ENCODE assay signal across 8 mouse cellular contexts in the genomic region with DNA sequence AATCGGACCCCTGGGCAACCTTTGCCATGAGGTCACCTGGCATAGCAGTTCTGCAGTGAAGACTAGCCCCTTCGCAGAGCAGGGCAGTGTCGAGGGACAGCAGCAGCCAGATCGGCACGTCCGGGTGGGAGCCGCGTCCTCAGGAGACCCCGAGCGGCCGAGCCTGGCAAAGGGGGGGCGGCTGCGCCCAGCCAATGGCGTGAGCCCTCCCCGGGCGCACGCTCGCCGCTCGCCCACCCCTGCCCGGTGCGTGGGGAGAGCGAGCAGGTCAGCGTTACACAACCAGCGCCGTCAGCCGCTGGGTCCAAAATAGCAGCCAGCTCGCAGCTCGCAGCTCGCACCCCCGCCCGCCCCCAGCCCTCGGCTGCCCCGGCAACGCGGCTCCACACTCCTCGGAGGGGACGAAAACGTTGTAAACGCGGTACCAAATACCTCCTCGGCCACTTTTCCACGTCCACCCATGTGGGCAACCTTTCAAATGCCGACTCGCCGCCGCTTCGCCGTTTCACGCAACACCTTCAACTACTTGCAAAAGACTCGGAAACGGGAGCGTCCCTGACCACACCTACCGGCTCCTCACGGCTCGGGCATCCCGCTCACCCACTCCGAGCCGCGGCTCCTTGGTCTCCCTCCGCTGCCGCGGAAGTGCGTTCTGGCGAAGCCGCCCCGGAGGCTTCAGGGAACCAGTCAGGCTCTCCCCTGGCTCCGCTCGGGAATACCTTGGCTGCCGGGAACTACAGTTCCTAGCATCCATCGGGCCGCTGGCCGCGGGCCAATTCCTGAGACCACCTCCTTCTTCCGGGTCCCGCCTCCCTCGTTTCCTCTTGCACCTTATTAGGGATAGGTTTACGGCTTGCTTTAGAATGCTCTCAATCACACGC. TPM values are rescaled to one million over a fixed set of nuclear protein-coding genes. Genes with fewer than 3 reads are reported as not detected.
DNase-seq lines count a peak whose midpoint lies in the region; ATAC-seq and TF ChIP-seq lines count a peak whose summit lies in the region.

A gene (minus strand): TSS at position 763 of the 881 bp plus-strand sequence.

- no peak for TF ChIP-seq CTCF in E14TG2a.4 (conservative IDR thresholded peaks at IDR 0.05; ENCODE audit: low read length)
- no peak for TF ChIP-seq CTCF in lung, adult 2 months (IDR thresholded peaks at IDR 0.05; ENCODE audit: insufficient read depth, low read length)

- WGBS in forebrain, embryonic 15.5 days, result under 1% methylated on average over 79 of the region's 79 CpGs
- WGBS in lung, adult 2 months, result under 1% methylated on average over 78 of the region's 79 CpGs

- H3K27me3 ChIP-seq in E14TG2a.4 (ENCODE audit: insufficient read depth, low read length), result no peaks in the 10 kb centered on the region
- H3K27me3 ChIP-seq in forebrain, embryonic 15.5 days, result no peaks in the 10 kb centered on the region

- H3K9me3 ChIP-seq in E14TG2a.4 (ENCODE audit: low read length), result no peaks in the 10 kb centered on the region
- H3K9me3 ChIP-seq in forebrain, embryonic 15.5 days, result no peaks in the 10 kb centered on the region

- peaks cover 29% of the 10 kb centered on the region for H3K36me3 ChIP-seq in E14TG2a.4 (ENCODE audit: insufficient read depth, low read length)
- H3K36me3 ChIP-seq in forebrain, embryonic 15.5 days, result no peaks in the 10 kb centered on the region

- intact Hi-C loops in heart, postnatal 25 days (cut with DNase I), result loop anchor here (2.0 kb wide), 1 partner anchor 44 kb away; a partner anchor contains a TSS

- H3K9ac ChIP-seq in forebrain, embryonic 15.5 days (replicated peaks), result peak within 1 kb of the TSS; percentile 71

- ATAC-seq in forebrain, embryonic 15.5 days (replicated peaks), result peak; percentile 98
- peak; percentile 52 for ATAC-seq in neutrophil, adult 5-6 weeks (ENCODE audit: extremely low read depth, insufficient number of reproducible peaks, low FRiP score, poor library complexity, severe bottlenecking)

- TF ChIP-seq POLR2A in lung, adult 2 months (IDR thresholded peaks at IDR 0.05; ENCODE audit: borderline replicate concordance, extremely low read depth, low read depth, low read length), result peak; percentile 60; the same call in 1 of the 2 replicates

- peak within 1 kb of the TSS; percentile 91 for H3K27ac ChIP-seq in forebrain, embryonic 15.5 days (replicated peaks)

- peak within 1 kb of the TSS; percentile 95 for H3K4me3 ChIP-seq in E14TG2a.4 (replicated peaks; ENCODE audit: low read length)
- H3K4me3 ChIP-seq in forebrain, embryonic 15.5 days, result peak within 1 kb of the TSS; percentile 66
- peak within 1 kb of the TSS; percentile 78 for H3K4me3 ChIP-seq in lung, adult 2 months (replicated peaks; ENCODE audit: extremely low read depth, low read depth, low read length)

- DNase-seq in c-Kit-positive CD71-positive TER-119-positive erythroid progenitor cells, embryonic 14.5 days (ENCODE audit: low spot score), result peak; percentile 38
- peak; percentile 90 for DNase-seq in heart, postnatal 25 days (ENCODE audit: low spot score)
- peak; percentile 95 to 98 for DNase-seq in layer of hippocampus, adult 18-20 months (ENCODE audit: low spot score in 2 of 2)
- DNase-seq in lung, adult 2 months, result peak; percentile 93
- DNase-seq in thymus, adult 18-20 months, result peak; percentile 47 to 56

- peak within 1 kb of the TSS; percentile 81 for H3K4me2 ChIP-seq in forebrain, embryonic 15.5 days (replicated peaks)

- peaks cover 14% of the 10 kb centered on the region for H3K4me1 ChIP-seq in E14TG2a.4 (replicated peaks; ENCODE audit: low read depth, low read length)
- H3K4me1 ChIP-seq in forebrain, embryonic 15.5 days, result peaks cover 20% of the 10 kb centered on the region; the same call in 1 of the 2 replicates
- no peaks in the 10 kb centered on the region; the same call in 1 of the 2 replicates for H3K4me1 ChIP-seq in lung, adult 2 months (ENCODE audit: control insufficient read depth, insufficient read depth, low read length)

RNA-seq across cellular contexts. Expression of the gene that starts here (rescaled TPM):
- polyA plus RNA-seq in forebrain, embryonic 15.5 days (2015; fragmentation: Nextera tagmentation; extraction: Ambion mirVana), result 18.2 and 19.8 TPM in 2 replicates
- total RNA-seq in heart, postnatal 25 days (2021), result 10 to 100 TPM; 18.9 to 23.9 TPM
- total RNA-seq in layer of hippocampus, adult 18-20 months (2021), result 10 to 100 TPM; 25.8 to 31.2 TPM
- polyA plus RNA-seq in lung, adult 2 months (2012; rRNA removed), result 14.3 and 16.5 TPM in 2 replicates
- 0.98 and 1.2 TPM in 2 replicates for total RNA-seq in neutrophil, adult 5-6 weeks (2017)

Comparison
In these comparisons a context has a peak if more than half of its experiments do, and no peak if none do; other contexts are left out.
1. Peak in every context shown above with its lines: DNase-seq, ATAC-seq, H3K4me3 ChIP-seq and H3K27ac ChIP-seq.
2. DNase-seq: peak in every context shown above with its lines; median percentile 96 in layer of hippocampus, adult 18-20 months; 93 in lung, adult 2 months; 90 in heart, postnatal 25 days; 52 in thymus, adult 18-20 months; 38 in c-Kit-positive CD71-positive TER-119-positive erythroid progenitor cells, embryonic 14.5 days.